Mouse (Mus musculus): ENCODE measurements around the gene Fzd5. TPM values are rescaled to one million over a fixed set of nuclear protein-coding genes. Genes with fewer than 3 reads are reported as not detected.

The Fzd5 gene
- polyA plus RNA-seq (2015; fragmentation: Nextera tagmentation; extraction: Ambion mirVana), result 1.8 and 1.9 TPM in 2 replicates

- Histone ChIP-seq H3K9me3 (no peaks in the 10 kb centered on the region), H3K9ac (peak within 1 kb of the TSS; percentile 56), H3K4me2 (peak within 1 kb of the TSS; percentile 79), H3K27me3 (peaks cover 31% of the 10 kb centered on the region), H3K27ac (peak within 1 kb of the TSS; percentile 76), H3K4me1 (peaks cover 33% of the 10 kb centered on the region), H3K4me3 (peak within 1 kb of the TSS; percentile 72), H3K36me3 (no peaks in the 10 kb centered on the region)
- peak; percentile 95 for ATAC-seq (ENCODE audit: insufficient number of reproducible peaks, low FRiP score, low TSS enrichment, low read depth)
- WGBS, result 0% methylated on average over 71 of the region's 73 CpGs
These were observed at the start of gene Fzd5 for GRCm38 (mm10) chr1:64737502-64738179. Fzd5 (minus strand) TSS chr1:64737751.

GRCm38 (mm10) chr1:64779863-64780262, 42.3 kb upstream of the Fzd5 start:
- no peak for ATAC-seq (ENCODE audit: insufficient number of reproducible peaks, low FRiP score, low TSS enrichment, low read depth)
- no peak overlapping the region for H3K9ac ChIP-seq
- H3K4me1 ChIP-seq, result peaks cover 4% of the 10 kb centered on the region; the same call in 1 of the 2 replicates
- no peak overlapping the region for H3K4me2 ChIP-seq
- H3K4me3 ChIP-seq, result no peak overlapping the region
- no peak overlapping the region for H3K27ac ChIP-seq
- no peaks in the 10 kb centered on the region for H3K9me3 ChIP-seq
- 83% methylated on average over 12 of the region's 12 CpGs for WGBS
- H3K27me3 ChIP-seq, result no peaks in the 10 kb centered on the region
- H3K36me3 ChIP-seq, result no peaks in the 10 kb centered on the region

GRCm38 (mm10) chr1:64779415-64779814, 41.9 kb upstream of the Fzd5 start:
- Histone ChIP-seq H3K4me2 (no peak overlapping the region), H3K4me1 (peaks cover 4% of the 10 kb centered on the region; the same call in 1 of the 2 replicates), H3K9me3 (no peaks in the 10 kb centered on the region), H3K27me3 (no peaks in the 10 kb centered on the region), H3K36me3 (no peaks in the 10 kb centered on the region), H3K4me3 (no peak overlapping the region), H3K9ac (no peak overlapping the region), H3K27ac (no peak overlapping the region)
- no peak for ATAC-seq (ENCODE audit: insufficient number of reproducible peaks, low FRiP score, low TSS enrichment, low read depth)
- WGBS, result 54% methylated on average over 5 of the region's 5 CpGs

GRCm38 (mm10) chr1:64773305-64773704, 35.8 kb upstream of the Fzd5 start:
- no peaks in the 10 kb centered on the region for H3K27me3 ChIP-seq
- no peak overlapping the region for H3K4me3 ChIP-seq
- H3K9me3 ChIP-seq, result no peaks in the 10 kb centered on the region
- no peak overlapping the region for H3K4me2 ChIP-seq
- H3K9ac ChIP-seq, result no peak overlapping the region
- no peaks in the 10 kb centered on the region for H3K36me3 ChIP-seq
- H3K4me1 ChIP-seq, result peaks cover 3% of the 10 kb centered on the region; the same call in 1 of the 2 replicates
- no peak for ATAC-seq (ENCODE audit: insufficient number of reproducible peaks, low FRiP score, low TSS enrichment, low read depth)
- WGBS, result 70% methylated on average over 4 of the region's 4 CpGs
- H3K27ac ChIP-seq, result no peak overlapping the region

GRCm38 (mm10) chr1:64770169-64770568, 32.6 kb upstream of the Fzd5 start:
- no peak overlapping the region for H3K9ac ChIP-seq
- no peaks in the 10 kb centered on the region for H3K27me3 ChIP-seq
- no peak overlapping the region for H3K4me3 ChIP-seq
- no peaks in the 10 kb centered on the region for H3K9me3 ChIP-seq
- H3K36me3 ChIP-seq, result no peaks in the 10 kb centered on the region
- WGBS, result 16% methylated on average over 6 of the region's 6 CpGs
- H3K4me1 ChIP-seq, result peaks cover 3% of the 10 kb centered on the region; the same call in 1 of the 2 replicates
- no peak overlapping the region for H3K4me2 ChIP-seq
- no peak for ATAC-seq (ENCODE audit: insufficient number of reproducible peaks, low FRiP score, low TSS enrichment, low read depth)
- no peak overlapping the region for H3K27ac ChIP-seq

GRCm38 (mm10) chr1:64761646-64762045, 24.1 kb upstream of the Fzd5 start:
- H3K4me2 ChIP-seq, result no peak overlapping the region
- H3K27ac ChIP-seq, result no peak overlapping the region
- WGBS, result 60% methylated on average over 4 of the region's 4 CpGs
- H3K9ac ChIP-seq, result no peak overlapping the region
- H3K4me3 ChIP-seq, result no peak overlapping the region
- peaks cover 6% of the 10 kb centered on the region; the same call in 1 of the 2 replicates for H3K4me1 ChIP-seq
- H3K27me3 ChIP-seq, result no peaks in the 10 kb centered on the region
- no peaks in the 10 kb centered on the region for H3K9me3 ChIP-seq
- ATAC-seq (ENCODE audit: insufficient number of reproducible peaks, low FRiP score, low TSS enrichment, low read depth), result no peak
- no peaks in the 10 kb centered on the region for H3K36me3 ChIP-seq

- Histone ChIP-seq H3K36me3 (no peaks in the 10 kb centered on the region), H3K4me3 (no peak overlapping the region), H3K27me3 (no peaks in the 10 kb centered on the region), H3K9ac (no peak overlapping the region), H3K27ac (no peak overlapping the region), H3K4me1 (peaks cover 6% of the 10 kb centered on the region; the same call in 1 of the 2 replicates), H3K4me2 (no peak overlapping the region), H3K9me3 (no peaks in the 10 kb centered on the region)
- WGBS, result 69% methylated on average over 5 of the region's 5 CpGs
- ATAC-seq (ENCODE audit: insufficient number of reproducible peaks, low FRiP score, low TSS enrichment, low read depth), result no peak
These were observed 20.2 kb upstream of the Fzd5 start for GRCm38 (mm10) chr1:64757766-64758165.

GRCm38 (mm10) chr1:64757254-64757653, 19.7 kb upstream of the Fzd5 start:
- Histone ChIP-seq H3K9me3 (no peaks in the 10 kb centered on the region), H3K4me1 (peaks cover 6% of the 10 kb centered on the region; the same call in 1 of the 2 replicates), H3K27ac (no peak overlapping the region), H3K9ac (no peak overlapping the region), H3K4me3 (no peak overlapping the region), H3K36me3 (no peaks in the 10 kb centered on the region), H3K4me2 (no peak overlapping the region), H3K27me3 (no peaks in the 10 kb centered on the region)
- ATAC-seq (ENCODE audit: insufficient number of reproducible peaks, low FRiP score, low TSS enrichment, low read depth), result no peak
- WGBS, result 19% methylated on average over 2 of the region's 2 CpGs

- H3K27ac ChIP-seq, result peak overlapping the region; percentile 55; the same call in 1 of the 2 replicates
- no peak for ATAC-seq (ENCODE audit: insufficient number of reproducible peaks, low FRiP score, low TSS enrichment, low read depth)
- WGBS, result 61% methylated on average over 10 of the region's 10 CpGs
- H3K9me3 ChIP-seq, result no peaks in the 10 kb centered on the region
- no peaks in the 10 kb centered on the region for H3K27me3 ChIP-seq
- H3K4me1 ChIP-seq, result peaks cover 6% of the 10 kb centered on the region; the same call in 1 of the 2 replicates
- no peaks in the 10 kb centered on the region for H3K36me3 ChIP-seq
- H3K9ac ChIP-seq, result no peak overlapping the region
- H3K4me3 ChIP-seq, result no peak overlapping the region
- H3K4me2 ChIP-seq, result 0 out of 2 replicates have a peak overlapping the region, but pooled peaks have one; percentile 2
These were observed 19.1 kb upstream of the Fzd5 start for GRCm38 (mm10) chr1:64756640-64757030.

- Histone ChIP-seq H3K9ac (no peak overlapping the region), H3K27me3 (no peaks in the 10 kb centered on the region), H3K27ac (peak overlapping the region; percentile 55; the same call in 1 of the 2 replicates), H3K4me2 (0 out of 2 replicates have a peak overlapping the region, but pooled peaks have one; percentile 2), H3K36me3 (no peaks in the 10 kb centered on the region), H3K9me3 (no peaks in the 10 kb centered on the region), H3K4me3 (no peak overlapping the region), H3K4me1 (peaks cover 6% of the 10 kb centered on the region; the same call in 1 of the 2 replicates)
- no peak for ATAC-seq (ENCODE audit: insufficient number of reproducible peaks, low FRiP score, low TSS enrichment, low read depth)
- 48% methylated on average over 7 of the region's 7 CpGs for WGBS
These were observed 18.6 kb upstream of the Fzd5 start for GRCm38 (mm10) chr1:64755971-64756639.

GRCm38 (mm10) chr1:64754658-64755057, 17.1 kb upstream of the Fzd5 start:
- no peaks in the 10 kb centered on the region for H3K9me3 ChIP-seq
- no peak overlapping the region for H3K4me2 ChIP-seq
- ATAC-seq (ENCODE audit: insufficient number of reproducible peaks, low FRiP score, low TSS enrichment, low read depth), result no peak
- H3K4me1 ChIP-seq, result peaks cover 6% of the 10 kb centered on the region; the same call in 1 of the 2 replicates
- no peaks in the 10 kb centered on the region for H3K36me3 ChIP-seq
- no peak overlapping the region for H3K4me3 ChIP-seq
- no peak overlapping the region for H3K27ac ChIP-seq
- 82% methylated on average over 5 of the region's 5 CpGs for WGBS
- H3K9ac ChIP-seq, result no peak overlapping the region
- H3K27me3 ChIP-seq, result no peaks in the 10 kb centered on the region

GRCm38 (mm10) chr1:64753668-64754067, 16.1 kb upstream of the Fzd5 start:
- no peak overlapping the region for H3K27ac ChIP-seq
- H3K27me3 ChIP-seq, result no peaks in the 10 kb centered on the region; the same call in 1 of the 2 replicates
- no peak overlapping the region for H3K4me2 ChIP-seq
- H3K9me3 ChIP-seq, result no peaks in the 10 kb centered on the region
- peaks cover 6% of the 10 kb centered on the region; the same call in 1 of the 2 replicates for H3K4me1 ChIP-seq
- 76% methylated on average over 7 of the region's 7 CpGs for WGBS
- no peak overlapping the region for H3K9ac ChIP-seq
- no peak for ATAC-seq (ENCODE audit: insufficient number of reproducible peaks, low FRiP score, low TSS enrichment, low read depth)
- no peaks in the 10 kb centered on the region for H3K36me3 ChIP-seq
- H3K4me3 ChIP-seq, result no peak overlapping the region

Data from limb, embryonic 15.5 days (tissue).